Mouse (Mus musculus) erythroblast, embryonic 14.5 days (primary cell): ENCODE measurements around the gene Otulinl.

Source experiments
- GATA1 ChIP-seq: IDR thresholded peaks from 2 replicates; pipeline ENCODE4 v1.6.1; 2012; ENCODE audit warnings: low read length, inconsistent platforms, mixed read lengths
- TAL1 ChIP-seq: IDR thresholded peaks from 3 replicates; pipeline ENCODE4 v1.6.1; 2012; ENCODE audit warnings: low read length, inconsistent platforms, mixed read lengths

GRCm38 (mm10) chr15:27656626-27657025 lies 24.8 kb downstream of the Otulinl start:
- TF ChIP-seq GATA1 (no peak), TAL1 (no peak)
